Mouse (Mus musculus) megakaryocyte, adult 5-6 weeks (primary cell): ENCODE results near the gene Tbc1d23. TPM values are rescaled to one million over a fixed set of nuclear protein-coding genes. Genes with fewer than 3 reads are reported as not detected.

ENCODE experiments used
- ATAC-seq: 2 replicates; pipeline ENCODE4 v1.8.0; 2016; ENCODE audit warnings: mild to moderate bottlenecking, inconsistent platforms; ENCODE audit not compliant: poor library complexity, severe bottlenecking
- total RNA-seq, 2 experiments: library from RNA; stranded (forward) in 1 of 2; stranded (reverse) in 1 of 2; fragments of 153-499, 151-499 nt in 1 of 2; fragments of 221-1000, 200-1000 nt in 1 of 2; gene quantifications; 2 replicates each; pipeline versions ENCODE4 v1.2.3 to v1.2.4; 2015 to 2017

Tbc1d23 gene
- total RNA-seq, 2 experiments from 2014 or later: 69.3 to 71.3 TPM

DNA sequence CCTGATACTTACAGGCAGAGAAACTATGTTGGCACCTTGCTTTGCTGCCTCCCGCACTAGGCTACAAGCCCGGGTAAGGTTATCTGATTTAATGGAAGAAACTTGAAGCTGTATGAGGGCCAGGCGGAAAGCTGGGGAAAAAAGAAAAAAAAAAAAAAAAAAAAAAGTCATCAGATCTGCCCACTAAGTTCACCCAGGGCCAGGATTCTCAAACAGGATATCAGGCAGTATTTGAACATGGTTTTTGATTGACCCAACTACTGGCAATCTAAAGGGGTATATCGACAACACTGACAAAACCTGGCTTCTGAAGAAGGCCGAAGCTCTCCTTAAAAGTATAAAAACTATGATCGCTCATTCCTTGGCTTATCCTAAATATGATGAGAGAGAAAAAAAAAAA, 65.2 kb downstream of the Tbc1d23 start:
- no peak for ATAC-seq

GRCm38 (mm10) chr16:57165157-57165556, 66.1 kb downstream of the Tbc1d23 start:
- ATAC-seq: no peak

DNA sequence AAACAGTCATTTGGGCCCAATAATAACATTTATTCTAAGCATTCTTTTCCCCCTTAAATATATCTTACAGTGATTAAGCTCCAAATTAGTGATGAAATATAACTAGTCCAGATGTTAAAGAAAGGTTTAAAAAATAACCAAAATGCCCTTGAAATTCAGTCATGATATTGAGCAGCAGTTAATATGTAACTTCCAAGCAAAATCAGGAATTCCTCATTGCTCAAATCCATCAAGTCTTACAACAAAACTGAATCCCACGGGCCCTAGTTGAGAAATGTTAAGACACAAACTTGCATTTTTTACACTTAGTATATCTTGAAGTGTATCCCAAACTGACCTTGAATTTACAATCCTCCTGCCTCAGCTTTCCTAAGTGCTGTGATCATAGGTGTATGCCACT, 67.6 kb downstream of the Tbc1d23 start:
- no peak for ATAC-seq

DNA sequence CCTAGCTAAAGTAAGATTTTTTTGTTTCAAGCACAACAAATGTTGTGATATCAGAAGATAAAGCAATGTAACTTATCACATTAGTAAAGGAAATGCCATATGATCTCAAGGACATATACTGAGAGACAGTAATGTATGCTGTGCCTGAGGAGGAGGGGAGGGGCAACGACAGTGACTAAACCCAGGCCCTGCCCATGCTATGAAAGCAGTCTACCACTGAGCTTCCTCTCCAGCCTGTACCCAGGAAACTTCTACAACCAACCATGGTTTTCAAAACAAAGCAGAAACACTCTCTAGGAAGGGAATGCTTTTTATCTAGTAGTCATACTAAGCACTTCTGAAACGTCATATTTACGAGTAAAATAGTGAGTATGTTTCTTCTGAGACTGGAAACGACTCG, 68.5 kb downstream of the Tbc1d23 start:
- ATAC-seq: no peak

DNA sequence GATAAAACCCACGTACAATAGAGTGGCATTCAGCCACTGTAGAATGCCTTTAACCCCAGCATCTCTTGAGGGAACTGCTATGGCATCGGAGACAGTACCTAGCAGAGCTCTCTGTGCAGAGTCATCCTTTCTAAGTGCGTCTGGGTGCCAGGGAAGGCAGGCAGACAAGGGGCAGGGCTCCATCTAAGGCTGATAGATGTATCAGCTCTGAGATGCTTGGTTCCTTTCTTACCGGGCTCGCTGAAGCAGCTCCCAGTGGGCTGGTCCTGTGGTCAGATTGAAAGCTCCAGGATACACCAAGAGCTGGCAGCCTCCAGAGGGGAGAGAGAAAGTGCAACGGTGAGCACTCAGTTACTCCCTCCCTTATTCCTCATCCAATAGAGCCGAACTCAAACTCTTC, 71.5 kb downstream of the Tbc1d23 start:
- no peak for ATAC-seq

DNA sequence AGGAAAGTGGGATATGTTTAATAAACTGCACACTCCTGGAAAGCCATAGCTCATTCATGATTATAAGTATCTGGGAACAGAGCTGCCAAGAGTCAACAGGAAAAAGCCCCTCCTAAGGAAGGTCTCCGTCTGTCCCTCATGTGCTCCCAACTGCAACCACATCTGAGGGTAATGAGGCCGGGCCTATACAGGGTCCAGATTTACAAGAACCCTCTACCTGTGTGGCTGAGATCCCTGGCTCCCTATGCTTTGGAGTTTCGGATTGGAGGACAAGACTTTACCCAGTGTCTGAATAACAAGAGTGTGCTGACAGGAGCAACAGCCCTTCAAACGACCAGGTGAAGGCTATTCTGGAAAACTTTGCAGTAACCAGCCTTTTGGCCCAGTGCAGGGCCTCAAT, 73.6 kb downstream of the Tbc1d23 start:
- ATAC-seq: no peak

GRCm38 (mm10) chr16:57157076-57157475, 74.2 kb downstream of the Tbc1d23 start:
- no peak for ATAC-seq

- ATAC-seq: no peak
Measured at GRCm38 (mm10) chr16:57155899-57156298, 75.4 kb downstream of the Tbc1d23 start.

- no peak for ATAC-seq
Measured at GRCm38 (mm10) chr16:57151437-57151836, 79.9 kb downstream of the Tbc1d23 start.

DNA sequence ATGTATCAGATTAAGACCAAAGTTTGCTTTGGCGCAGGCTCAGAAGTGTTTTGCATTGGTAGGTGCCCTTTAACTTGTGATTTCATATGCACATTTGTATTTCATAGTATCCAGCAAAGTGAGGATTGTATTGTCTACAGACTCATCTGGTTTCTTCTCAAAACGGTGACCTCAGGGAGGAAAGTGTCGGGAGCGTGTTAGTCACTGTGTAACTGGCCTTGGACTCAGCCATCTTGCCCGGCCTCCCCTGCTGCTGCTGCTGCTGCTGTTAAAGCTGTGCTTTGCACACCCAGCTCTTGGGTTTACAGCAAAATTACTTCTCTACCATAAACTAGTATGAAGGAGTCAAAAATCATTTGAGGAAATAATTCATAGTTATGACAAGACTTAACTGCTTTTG, 86.6 kb downstream of the Tbc1d23 start:
- no peak for ATAC-seq

DNA sequence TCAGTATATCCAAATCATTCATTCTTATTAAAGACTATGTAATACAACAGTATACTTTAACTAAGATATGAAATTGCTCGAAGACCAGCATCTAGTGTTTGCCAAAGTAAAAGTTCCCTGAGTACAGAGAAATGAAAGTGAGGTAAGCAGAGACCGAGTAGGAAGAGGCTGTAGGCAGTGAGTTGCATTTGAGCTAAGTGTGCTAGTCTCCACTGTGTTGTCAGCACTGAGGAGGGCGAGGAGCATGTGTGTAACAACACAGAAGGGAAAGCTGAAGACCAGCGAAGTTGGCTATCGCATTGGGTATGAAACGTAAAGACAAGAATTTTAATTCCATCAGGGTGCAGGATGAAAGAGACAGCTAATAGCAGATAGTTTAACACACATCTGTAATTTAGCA, 97.7 kb downstream of the Tbc1d23 start:
- no peak for ATAC-seq

GRCm38 (mm10) chr16:57132326-57132725, 99.0 kb downstream of the Tbc1d23 start:
- peak; percentile 85 for ATAC-seq

DNA sequence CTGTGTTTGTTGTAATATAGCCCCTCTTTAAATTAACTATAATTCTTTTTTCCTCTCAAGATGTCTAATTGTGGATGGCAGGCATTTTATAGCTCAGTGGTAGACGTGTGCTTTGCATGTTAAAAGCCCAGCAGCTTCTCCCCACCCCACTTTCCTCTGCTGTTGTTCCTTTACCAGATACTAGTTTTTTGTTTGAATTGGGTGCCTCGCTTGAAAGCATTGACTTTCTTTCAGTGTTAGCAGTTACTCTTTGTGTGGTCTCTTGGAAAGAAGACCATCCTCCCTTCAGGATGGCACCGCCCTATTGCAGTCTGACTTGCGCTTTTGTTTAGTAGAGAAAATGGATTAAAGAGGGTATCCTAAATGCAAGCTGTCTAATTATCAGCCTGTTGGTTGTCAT, 99.8 kb downstream of the Tbc1d23 start:
- no peak for ATAC-seq

GRCm38 (mm10) chr16:57130752-57131400, 100.4 kb downstream of the Tbc1d23 start:
- ATAC-seq: peak; percentile 53

GRCm38 (mm10) chr16:57127825-57128224, 103.5 kb downstream of the Tbc1d23 start:
- ATAC-seq: no peak

DNA sequence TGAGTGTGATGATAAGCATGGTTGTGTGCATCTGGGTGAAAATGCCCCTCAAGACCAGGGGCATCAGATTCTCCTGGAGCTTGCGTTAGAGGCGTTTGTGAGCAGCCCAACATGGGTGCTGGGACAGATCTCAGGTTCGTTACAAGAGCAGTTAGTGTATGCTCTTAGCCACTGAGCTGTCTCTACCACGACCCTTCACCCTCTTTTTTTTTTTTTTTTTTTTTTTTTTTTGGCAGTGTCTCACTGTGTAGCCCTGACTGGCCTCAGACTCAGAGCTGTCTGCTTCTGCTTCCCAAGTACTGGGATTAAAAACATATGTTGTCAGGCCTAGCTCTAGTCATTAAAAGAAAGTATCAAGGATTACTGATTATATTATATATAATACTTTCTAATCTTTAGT, 105.0 kb downstream of the Tbc1d23 start:
- no peak for ATAC-seq

- peak; percentile 16; the same call in 1 of the 2 replicates for ATAC-seq
Measured at GRCm38 (mm10) chr16:57122682-57123445, 108.4 kb downstream of the Tbc1d23 start.

DNA sequence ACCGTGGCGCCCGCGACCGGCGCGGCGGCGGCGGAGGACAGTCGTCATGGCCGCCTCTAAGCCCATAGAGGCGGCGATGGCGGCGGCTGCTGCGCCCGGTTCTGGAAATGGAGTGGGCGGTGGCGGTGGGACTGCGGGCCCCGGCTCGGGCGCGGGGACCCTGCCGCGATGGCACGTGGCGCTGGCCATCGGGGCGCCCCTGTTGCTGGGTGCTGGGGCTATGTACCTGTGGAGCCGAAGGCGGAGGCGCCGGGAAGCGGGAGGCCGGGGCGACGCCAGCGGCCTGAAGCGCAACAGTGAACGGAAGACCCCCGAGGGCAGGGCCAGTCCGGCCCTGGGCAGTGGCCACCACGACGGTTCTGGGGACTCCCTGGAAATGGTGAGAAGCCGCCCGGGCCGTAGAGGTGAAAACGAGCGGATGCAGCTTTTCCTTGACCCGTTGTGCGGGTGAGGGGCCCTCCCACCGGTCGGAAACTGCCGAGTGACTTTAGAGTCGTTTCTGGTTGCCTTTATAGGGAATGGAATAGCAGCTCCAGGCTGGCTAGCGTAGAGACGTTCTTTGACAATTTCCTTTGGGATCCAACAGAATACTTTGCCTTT, 109.4 kb downstream of the Tbc1d23 start:
- no peak for ATAC-seq

DNA sequence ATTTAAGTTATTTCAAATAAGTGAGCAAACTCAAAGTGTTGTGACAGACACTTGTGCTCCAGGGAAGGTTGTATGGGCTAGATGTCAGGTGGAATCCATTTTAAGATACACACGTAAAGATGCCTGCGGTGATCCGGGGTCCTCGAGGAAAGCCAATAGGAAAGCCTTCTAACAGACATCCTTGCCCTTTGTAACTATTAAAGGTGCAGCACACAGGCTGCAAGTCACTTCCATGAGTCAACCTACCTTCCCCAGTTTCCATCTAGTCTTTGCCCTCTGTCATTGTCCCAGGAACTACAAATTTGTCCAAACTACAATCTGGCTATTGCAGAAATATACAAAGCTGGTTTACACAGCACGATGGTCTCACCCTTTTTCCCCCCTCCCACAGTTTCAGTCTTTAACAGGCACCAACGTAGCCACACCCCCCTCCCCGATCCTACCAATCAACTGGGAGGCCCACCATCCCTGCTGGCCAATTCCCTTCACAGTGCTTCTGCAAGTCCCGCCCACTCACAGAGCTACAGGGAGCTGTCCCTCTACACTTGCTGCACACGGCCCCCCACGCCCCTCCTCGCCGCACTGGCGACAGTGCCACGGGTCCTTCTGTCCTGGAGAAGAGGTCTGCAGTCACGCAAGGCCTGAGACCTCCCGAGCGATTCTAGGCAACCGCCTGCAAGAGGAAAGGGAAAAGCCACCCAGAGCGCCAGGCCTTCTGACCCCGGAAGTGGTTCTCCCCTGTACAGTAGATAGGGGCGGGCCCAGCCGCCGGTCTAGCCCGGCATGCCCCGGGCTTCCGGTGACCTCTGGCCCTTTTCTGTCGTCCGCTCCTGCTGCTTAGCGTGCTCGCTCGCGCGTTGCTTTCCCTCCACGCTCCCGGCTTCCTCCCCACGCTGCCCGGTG, 110.1 kb downstream of the Tbc1d23 start, which contains the start of gene Tomm70a:
Gene Tomm70a (plus strand): TSS at position 791 of the 903 bp plus-strand sequence.
- ATAC-seq: peak; percentile 96
